Mouse (Mus musculus): ENCODE data around the gene Dhx36.

- TF ChIP-seq TAL1 (IDR thresholded peaks at IDR 0.05; ENCODE audit: low read length) (no peak), GATA1 (IDR thresholded peaks at IDR 0.05; ENCODE audit: low read length) (no peak)
Observed at GRCm38 (mm10) chr3:62435923-62436322, 70.9 kb downstream of the Dhx36 start.

Data from erythroblast, embryonic 14.5 days (primary cell).